Mouse (Mus musculus) heart, postnatal 0 days (tissue): ENCODE results near the gene Folr2.

Experiments
- CTCF ChIP-seq: IDR thresholded peaks from 2 replicates; pipeline ENCODE4 v1.5.1; 2016; ENCODE audit warnings: antibody characterized with exemption, control low read depth, low read depth
- EP300 ChIP-seq: IDR thresholded peaks from 2 replicates; pipeline ENCODE4 v1.6.1; 2016; ENCODE audit warnings: antibody characterized with exemption, low read depth

GRCm38 (mm10) chr7:101880855-101881254, 23.9 kb upstream of the Folr2 start:
- no peak for TF ChIP-seq CTCF
- no peak for TF ChIP-seq EP300
